Comparison of ENCODE assay signal across 9 mouse cellular contexts in the genomic region with DNA sequence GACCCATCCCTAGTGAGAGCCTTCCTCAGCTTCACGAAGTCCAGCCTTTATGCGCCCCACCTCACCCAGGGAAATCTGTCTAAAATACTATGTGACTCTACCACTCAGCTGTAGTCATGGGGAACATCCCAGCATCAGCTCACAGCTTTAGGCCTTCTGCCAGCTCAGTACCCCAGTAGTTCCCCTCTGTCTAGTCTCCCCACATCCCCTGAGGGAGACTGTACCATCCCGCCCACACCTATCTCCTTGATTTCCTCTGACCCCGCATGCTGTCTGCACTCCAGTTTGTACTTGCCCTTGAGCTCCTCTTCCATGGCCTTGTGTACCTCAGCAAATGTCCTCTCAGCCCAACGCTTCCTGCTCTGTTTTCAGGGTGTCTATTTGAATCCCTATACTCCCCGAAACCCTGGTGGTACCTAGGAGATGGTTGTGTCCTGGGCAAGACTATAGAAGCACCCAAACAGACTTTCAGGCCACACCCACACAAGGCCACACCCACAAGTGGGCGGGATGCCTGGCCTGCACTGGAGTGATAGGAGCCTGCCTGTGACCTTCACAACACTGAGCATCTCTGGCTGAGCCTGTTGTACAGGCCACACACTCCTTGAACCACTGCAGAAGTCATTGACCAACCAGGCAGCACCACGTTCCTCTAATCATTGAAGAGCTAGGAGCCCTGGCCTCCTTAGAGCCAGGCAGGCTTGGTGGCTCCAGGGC. TPM values are rescaled to one million over a fixed set of nuclear protein-coding genes. Genes with fewer than 3 reads are reported as not detected.
DNase-seq lines count a peak whose midpoint lies in the region; ATAC-seq lines count a peak whose summit lies in the region.
"Had no signal": no experiment of that assay in that cellular context is flagged by ENCODE, and none has a peak within 500 bp of the region (broad histone marks: within the 10 kb centered on the region; RNA-seq: fewer than 3 reads in every experiment).

No protein-coding gene starts in this region.

- H3K4me1 ChIP-seq in embryonic facial prominence, embryonic 11.5 days (ENCODE audit: control insufficient read depth, insufficient read depth, low read length) = no peaks in the 10 kb centered on the region
- peaks cover 20% of the 10 kb centered on the region for H3K4me1 ChIP-seq in embryonic facial prominence, embryonic 10.5 days

- no peak for DNase-seq in embryonic facial prominence, embryonic 11.5 days (ENCODE audit: low spot score)
- DNase-seq in embryonic facial prominence, embryonic 10.5 days (ENCODE audit: low spot score) = no peak
- DNase-seq in thymus, postnatal 14 days = peak; percentile 8
- DNase-seq in thymus, postnatal 10 days (ENCODE audit: low spot score in 2 of 2) = no peak
- DNase-seq in liver = peak; percentile 97
- peak; percentile 36 for DNase-seq in thymus, postnatal 4 days
- DNase-seq in cerebellum, adult 11-12 months = no peak
- no peak for DNase-seq in layer of hippocampus, adult 11-12 months (ENCODE audit: low spot score)

- no peaks in the 10 kb centered on the region for H3K27me3 ChIP-seq in embryonic facial prominence, embryonic 11.5 days (ENCODE audit: control insufficient read depth, insufficient read depth, low read length)
- H3K27me3 ChIP-seq in embryonic facial prominence, embryonic 10.5 days (replicated peaks; ENCODE audit: low read depth, poor library complexity, severe bottlenecking) = peaks cover 4% of the 10 kb centered on the region

- H3K9ac ChIP-seq in embryonic facial prominence, embryonic 11.5 days (replicated peaks; ENCODE audit: low read length) = no peak overlapping the region

- H3K36me3 ChIP-seq in embryonic facial prominence, embryonic 11.5 days (replicated peaks; ENCODE audit: control insufficient read depth, insufficient read depth, low read depth, low read length) = no peaks in the 10 kb centered on the region
- H3K36me3 ChIP-seq in embryonic facial prominence, embryonic 10.5 days (replicated peaks) = peaks cover 55% of the 10 kb centered on the region

- no peaks in the 10 kb centered on the region for H3K9me3 ChIP-seq in embryonic facial prominence, embryonic 11.5 days (replicated peaks; ENCODE audit: control insufficient read depth, low read length)
- H3K9me3 ChIP-seq in embryonic facial prominence, embryonic 10.5 days = no peaks in the 10 kb centered on the region

- no peak overlapping the region for H3K4me3 ChIP-seq in embryonic facial prominence, embryonic 11.5 days (ENCODE audit: low read depth, low read length)
- no peak overlapping the region for H3K4me3 ChIP-seq in embryonic facial prominence, embryonic 10.5 days

- H3K27ac ChIP-seq in embryonic facial prominence, embryonic 11.5 days (replicated peaks; ENCODE audit: low read depth, low read length) = no peak overlapping the region
- no peak overlapping the region; the same call in 1 of the 2 replicates for H3K27ac ChIP-seq in embryonic facial prominence, embryonic 10.5 days (replicated peaks)

- 56% methylated on average over 8 of the region's 8 CpGs for WGBS in embryonic facial prominence, embryonic 11.5 days
- WGBS in embryonic facial prominence, embryonic 10.5 days = 58% methylated on average over 8 of the region's 8 CpGs

- ATAC-seq in embryonic facial prominence, embryonic 11.5 days (replicated peaks; ENCODE audit: insufficient number of reproducible peaks, low FRiP score, low TSS enrichment, low read depth) = peak; percentile 25; the same call in 1 of the 2 replicates

- H3K4me2 ChIP-seq in embryonic facial prominence, embryonic 11.5 days (ENCODE audit: low read depth, low read length) = no peak overlapping the region

RNA-seq across cellular contexts. Expression of a gene that starts 26.4 kb away (rescaled TPM):
- polyA plus RNA-seq in embryonic facial prominence, embryonic 11.5 days (2014; fragmentation: Nextera tagmentation; extraction: Ambion mirVana) = 82.7 and 98.5 TPM in 2 replicates
- polyA plus RNA-seq in embryonic facial prominence, embryonic 10.5 days (2016; fragmentation: Nextera tagmentation; extraction: Ambion mirVana) = 43.6 and 60.0 TPM in 2 replicates

RNA-seq across cellular contexts. Expression of a gene that starts 30.4 kb away (rescaled TPM):
- polyA plus RNA-seq in embryonic facial prominence, embryonic 11.5 days (2014; fragmentation: Nextera tagmentation; extraction: Ambion mirVana) = not detected in 2 replicates
- polyA plus RNA-seq in embryonic facial prominence, embryonic 10.5 days (2016; fragmentation: Nextera tagmentation; extraction: Ambion mirVana) = not detected in 2 replicates
- polyA plus RNA-seq: intestine, embryonic 14.5 days had no signal

RNA-seq across cellular contexts. Expression of a gene that starts 55.8 kb away (rescaled TPM):
- 12.4 and 15.9 TPM in 2 replicates for polyA plus RNA-seq in embryonic facial prominence, embryonic 11.5 days (2014; fragmentation: Nextera tagmentation; extraction: Ambion mirVana)
- polyA plus RNA-seq in embryonic facial prominence, embryonic 10.5 days (2016; fragmentation: Nextera tagmentation; extraction: Ambion mirVana) = 15.6 and 16.2 TPM in 2 replicates

RNA-seq across cellular contexts. Expression of a gene that starts 55.9 kb away (rescaled TPM):
- 0.46 TPM in 1 of 2 replicates, not detected in the other for polyA plus RNA-seq in embryonic facial prominence, embryonic 11.5 days (2014; fragmentation: Nextera tagmentation; extraction: Ambion mirVana)
- polyA plus RNA-seq in embryonic facial prominence, embryonic 10.5 days (2016; fragmentation: Nextera tagmentation; extraction: Ambion mirVana) = 0.77 TPM in 1 of 2 replicates, not detected in the other
- polyA plus RNA-seq: intestine, embryonic 14.5 days had no signal

Comparison
In these comparisons a context has a peak if more than half of its experiments do, and no peak if none do; other contexts are left out.
1. DNase-seq: peak in thymus, postnatal 14 days (single experiment), liver (single experiment) and thymus, postnatal 4 days (single experiment); none in embryonic facial prominence, embryonic 11.5 days (single experiment), embryonic facial prominence, embryonic 10.5 days (single experiment), thymus, postnatal 10 days (0 of 2), cerebellum, adult 11-12 months (single experiment) and layer of hippocampus, adult 11-12 months (single experiment).